Mouse (Mus musculus): ENCODE measurements around the gene Rbmx2.
A peak's percentile ranks its signal among the peaks of the same experiment; 100 is the strongest.

The Rbmx2 gene

DNA sequence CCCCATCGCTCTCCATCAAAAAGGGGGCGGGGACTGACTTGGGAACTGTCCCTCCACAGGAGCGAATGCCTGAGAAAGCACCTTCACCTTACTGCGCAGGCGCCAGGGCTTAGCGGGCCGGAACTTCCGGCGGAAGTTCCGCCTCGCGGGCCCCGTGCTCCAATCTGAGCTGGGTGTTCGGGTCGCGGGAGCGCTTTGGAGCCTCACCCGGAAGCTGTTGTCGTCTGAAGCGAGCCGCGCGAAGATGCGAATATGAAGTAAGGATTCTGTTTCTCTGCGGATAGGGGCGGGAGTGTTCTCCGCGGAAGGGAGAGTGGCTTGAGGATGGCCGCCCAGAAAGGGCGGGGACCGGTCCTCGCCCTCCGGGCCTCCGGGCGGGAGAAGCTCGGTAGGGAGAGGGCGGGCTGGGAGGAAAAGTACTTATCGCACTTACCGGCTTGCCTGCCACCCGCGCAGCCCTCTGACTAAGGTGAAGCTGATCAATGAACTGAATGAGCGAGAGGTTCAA, at the start of gene Rbmx2:
Gene Rbmx2 (plus strand): TSS at position 141 of the 508 bp plus-strand sequence.
- peak; percentile 92 for DNase-seq (ENCODE audit: low spot score)

DNA sequence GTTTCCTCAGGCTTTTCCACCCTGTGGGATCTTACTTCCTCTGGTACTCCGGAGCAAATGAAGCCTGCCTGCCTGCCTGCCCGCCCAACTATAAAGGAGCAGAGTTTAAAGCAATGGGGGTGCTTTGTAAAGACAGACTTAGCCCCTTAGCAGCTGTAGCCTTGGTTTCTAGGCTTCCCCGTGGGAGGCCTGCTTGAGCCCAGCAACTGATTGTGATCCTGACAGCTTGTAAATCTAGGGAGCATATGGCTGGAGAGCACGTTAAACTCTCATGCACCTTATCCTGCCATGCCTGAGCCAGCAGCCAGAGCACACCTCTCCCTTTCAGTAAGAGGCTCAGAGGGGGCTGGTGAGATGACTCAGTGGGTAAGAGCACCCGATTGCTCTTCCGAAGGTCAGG, 28.0 kb upstream of the Rbmx2 start:
- DNase-seq (ENCODE audit: low spot score): no peak

DNA sequence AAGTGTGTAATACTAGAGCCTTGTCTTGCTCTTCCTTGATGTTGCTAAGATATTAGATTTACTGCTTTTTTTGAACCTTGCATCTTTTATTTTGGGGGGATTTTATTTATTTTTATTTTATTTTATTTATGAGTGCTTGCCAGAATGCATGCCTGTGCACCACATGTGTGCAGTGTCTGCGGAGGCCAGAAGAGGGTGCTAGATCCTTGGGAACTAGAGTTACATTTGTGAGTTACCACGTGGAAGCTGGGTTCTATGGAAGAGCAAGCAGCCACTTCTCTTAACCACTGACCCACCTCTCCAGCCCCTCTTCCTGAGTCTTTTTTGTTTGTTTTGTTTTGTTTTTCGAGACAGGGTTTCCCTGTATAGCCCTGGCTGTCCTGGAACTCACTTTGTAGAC, 25.2 kb upstream of the Rbmx2 start:
- DNase-seq (ENCODE audit: low spot score): no peak

DNA sequence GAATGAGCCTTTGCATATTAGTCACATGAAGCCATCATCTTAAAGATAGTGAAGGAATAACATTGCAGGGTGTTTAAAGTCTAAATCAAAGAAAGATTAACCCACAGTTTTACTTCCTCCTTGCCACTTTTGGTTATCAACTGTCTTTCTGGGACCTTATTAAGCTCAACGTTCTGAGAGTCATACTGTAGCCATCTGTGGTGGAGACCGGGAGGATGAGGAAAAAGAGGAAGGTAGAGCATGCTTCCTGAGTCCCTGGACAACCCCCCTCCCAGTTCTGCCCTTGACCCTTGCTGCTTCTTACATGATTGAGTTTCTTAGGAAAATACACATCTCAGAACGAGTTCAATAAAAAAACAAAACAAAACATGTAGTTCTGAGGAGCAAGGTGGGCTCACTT, 23.1 kb upstream of the Rbmx2 start:
- DNase-seq (ENCODE audit: low spot score): no peak

DNA sequence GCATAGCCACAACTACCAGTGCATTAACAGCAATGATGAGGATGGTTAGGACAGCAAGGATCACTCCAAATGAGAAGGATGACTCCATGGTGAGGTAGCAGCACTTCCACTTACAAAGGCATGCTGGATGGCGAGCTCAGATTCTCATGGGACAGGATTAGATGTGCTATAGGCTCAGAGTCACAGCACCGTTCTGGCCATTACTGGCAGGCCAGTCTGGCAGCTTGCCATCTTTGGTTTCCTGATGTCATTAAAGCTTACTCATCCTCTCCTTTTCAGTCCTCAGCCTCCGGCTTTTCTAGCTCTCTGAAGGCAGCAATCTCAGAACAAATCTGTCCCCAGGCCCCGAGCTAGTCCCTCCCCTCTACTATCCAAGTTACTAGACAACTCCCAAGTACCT, 20.6 kb upstream of the Rbmx2 start, which contains the start of gene Gpr119:
Gene Gpr119 (minus strand): TSS at position 308 of the 400 bp plus-strand sequence.
- no peak for DNase-seq (ENCODE audit: low spot score)

DNA sequence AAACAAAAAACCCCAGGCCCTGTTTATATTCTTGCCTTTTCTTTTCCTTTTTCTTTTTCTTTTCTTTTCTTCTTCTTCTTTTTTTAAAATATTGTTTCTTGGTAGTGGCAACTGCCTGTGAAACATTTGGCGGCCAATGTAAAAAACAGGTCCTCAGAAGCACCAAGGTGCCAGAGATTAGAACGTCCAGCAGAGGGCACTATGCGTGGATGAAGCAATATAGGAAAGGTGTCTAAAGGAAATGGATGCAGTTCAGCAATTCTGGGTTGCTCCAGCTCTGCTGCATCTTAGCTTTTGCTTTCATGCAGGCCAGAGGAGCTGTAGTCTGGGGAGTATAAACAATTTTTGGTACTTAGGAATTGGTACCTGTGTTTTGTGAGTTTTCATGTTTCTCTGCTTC, 11.4 kb upstream of the Rbmx2 start:
- DNase-seq (ENCODE audit: low spot score): peak; percentile 55

DNA sequence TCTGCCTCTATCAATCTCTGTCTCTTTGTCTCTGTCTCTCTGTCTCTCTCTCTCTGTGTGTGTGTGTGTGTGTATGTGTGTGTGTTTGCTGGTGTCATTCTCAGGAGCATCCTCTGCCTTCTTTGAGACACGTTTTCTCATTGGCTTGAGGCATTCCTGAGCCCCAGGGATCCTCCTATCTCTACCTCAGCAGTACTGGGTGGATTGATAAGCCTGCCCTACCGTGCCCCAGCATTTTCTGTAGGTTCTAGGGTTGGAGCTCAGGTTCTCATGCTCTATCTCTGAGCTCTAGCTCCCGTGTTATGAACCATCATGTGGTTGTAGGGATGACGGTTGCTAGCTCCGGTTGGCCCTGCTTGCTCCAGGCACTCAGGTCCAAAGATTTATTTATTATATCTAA, 10.9 kb upstream of the Rbmx2 start:
- DNase-seq (ENCODE audit: low spot score): no peak

DNA sequence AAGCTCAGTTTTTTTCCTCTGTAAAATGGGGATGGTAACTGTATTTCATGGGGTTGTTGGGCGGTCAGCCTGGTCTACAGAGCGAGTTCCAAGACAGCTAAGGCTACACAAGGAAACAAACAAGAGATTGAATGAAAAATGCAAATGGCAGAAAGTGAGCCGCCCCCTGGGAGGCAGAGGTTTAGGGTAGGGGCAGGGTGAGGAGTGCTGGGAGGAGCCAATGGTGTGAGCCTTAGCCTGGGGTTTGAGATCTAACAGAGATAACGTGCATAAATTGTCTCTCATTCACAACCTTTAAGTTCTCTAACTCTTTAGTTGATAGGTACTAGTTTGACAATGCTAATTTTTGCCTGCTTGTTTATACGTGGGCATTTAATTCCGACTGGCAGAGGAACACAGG, 344 bp upstream of the Rbmx2 start:
- DNase-seq (ENCODE audit: low spot score): no peak

DNA sequence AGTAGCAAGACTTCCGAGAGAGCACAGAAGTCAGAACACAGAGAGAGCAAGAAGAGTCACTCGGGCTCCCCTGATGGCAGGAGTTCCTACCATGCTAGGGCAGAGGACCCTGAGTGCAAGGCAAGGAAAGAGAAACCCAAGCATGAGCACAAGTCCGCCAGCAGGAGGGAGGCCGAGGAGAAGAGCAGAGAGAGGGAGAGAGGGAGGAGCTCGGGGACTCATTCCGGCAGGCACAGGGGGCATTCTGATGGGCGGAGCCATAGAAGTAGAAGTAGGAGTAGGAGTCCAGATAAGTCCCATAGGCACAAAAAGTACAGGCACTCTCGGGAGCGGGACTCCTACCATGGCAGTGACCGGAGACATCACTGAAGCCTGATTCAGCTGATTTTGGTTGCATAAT, 14.9 kb downstream of the Rbmx2 start:
- no peak for DNase-seq (ENCODE audit: low spot score)

DNA sequence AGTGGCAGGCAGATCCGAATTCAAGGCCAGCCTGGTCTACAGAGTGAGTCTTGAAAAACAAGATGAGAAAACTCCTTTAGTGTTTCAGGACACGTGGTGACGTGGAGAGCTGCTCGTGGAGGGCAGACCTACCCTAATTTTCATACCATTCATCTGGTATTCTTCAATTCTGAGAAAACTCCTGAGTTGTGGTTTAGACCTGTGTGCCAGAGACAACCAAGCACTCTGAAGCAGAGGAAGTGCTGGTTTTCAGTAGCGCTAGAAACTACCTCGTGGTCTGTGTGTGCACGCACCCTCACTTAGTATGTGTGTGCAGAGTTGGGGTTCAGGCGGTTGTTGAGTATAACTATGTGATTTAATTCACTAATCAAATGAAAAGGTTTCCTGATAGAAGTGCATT, 18.0 kb downstream of the Rbmx2 start:
- DNase-seq (ENCODE audit: low spot score): no peak

DNA sequence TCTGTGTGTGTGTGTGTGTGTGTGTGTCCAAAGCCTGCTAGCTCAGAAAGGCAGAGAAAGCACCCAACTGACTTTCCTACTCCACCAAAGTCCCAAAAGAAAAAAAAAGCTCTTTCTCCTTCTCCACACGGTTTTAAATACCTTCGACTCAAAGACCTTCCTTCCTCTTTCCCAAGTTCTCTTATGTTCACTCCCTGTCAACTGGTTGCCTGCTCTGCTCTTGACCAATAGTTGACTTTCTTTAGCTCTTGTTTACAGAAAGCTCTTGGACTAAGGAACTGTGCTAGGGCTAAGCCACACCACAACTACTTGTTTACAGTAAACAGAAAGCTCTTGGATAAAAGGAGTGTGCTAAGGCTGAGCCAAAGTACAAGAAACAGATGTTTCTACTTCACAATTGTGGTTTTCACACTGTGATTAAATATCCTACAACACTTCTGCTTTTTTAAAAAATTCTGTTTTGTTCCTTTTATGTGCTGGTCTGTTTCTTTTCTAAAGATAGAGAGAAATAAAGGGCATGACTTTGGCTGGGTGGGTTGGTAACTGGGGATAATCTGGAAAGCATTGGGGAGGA, 60.0 kb downstream of the Rbmx2 start:
- no peak for DNase-seq (ENCODE audit: low spot score)

Measured in testis, postnatal 10 days (tissue).